ENCODE assay signal across 9 mouse cellular contexts in genomic region chr2:130838131-130838530, GRCm38 (mm10).
DNase-seq lines count a peak whose midpoint lies in the region; ATAC-seq and TF ChIP-seq lines count a peak whose summit lies in the region.
"Had no signal": no experiment of that assay in that cellular context is flagged by ENCODE, and none has a peak within 500 bp of the region (broad histone marks: within the 10 kb centered on the region; RNA-seq: fewer than 3 reads in every experiment).

No protein-coding gene starts in this region.

- DNase-seq in heart, adult 2 months: no peak
- DNase-seq in heart, postnatal 36 days: no peak
- DNase-seq in Muller cell, postnatal 12 days (ENCODE audit: inconsistent ontology term): peak; percentile 49
- DNase-seq in forebrain, embryonic 14.5 days (ENCODE audit: low spot score): no peak
- no peak for DNase-seq in urinary bladder, postnatal 4 days (ENCODE audit: low spot score in 2 of 2)
- DNase-seq in adrenal gland, postnatal 14 days: no peak
- DNase-seq in embryo, embryonic 10.5 days (ENCODE audit: low spot score): no peak
- DNase-seq: adrenal gland, postnatal 25 days had no signal

- no peaks in the 10 kb centered on the region for H3K27me3 ChIP-seq in heart, adult 2 months (ENCODE audit: control insufficient read depth, insufficient read depth, low read length)
- H3K27me3 ChIP-seq in forebrain, embryonic 14.5 days (replicated peaks; ENCODE audit: control insufficient read depth, insufficient read depth, low read length): no peaks in the 10 kb centered on the region
- no peaks in the 10 kb centered on the region for H3K27me3 ChIP-seq in limb, embryonic 15.5 days

- H3K4me1 ChIP-seq in heart, adult 2 months (ENCODE audit: control insufficient read depth, insufficient read depth, low read length): peaks cover 9% of the 10 kb centered on the region
- peaks cover 8% of the 10 kb centered on the region; the same call in 1 of the 2 replicates for H3K4me1 ChIP-seq in forebrain, embryonic 14.5 days (ENCODE audit: control insufficient read depth, insufficient read depth, low read length)
- peaks cover 17% of the 10 kb centered on the region; the same call in 1 of the 2 replicates for H3K4me1 ChIP-seq in limb, embryonic 15.5 days

- no peak for TF ChIP-seq POLR2A in heart, adult 2 months (IDR thresholded peaks at IDR 0.05; ENCODE audit: insufficient read depth, low read depth, low read length)

- peak overlapping the region; percentile 95; the same call in 1 of the 2 replicates for H3K4me3 ChIP-seq in heart, adult 2 months
- H3K4me3 ChIP-seq in forebrain, embryonic 14.5 days (ENCODE audit: low read depth, low read length): peak overlapping the region; percentile 80
- no peak overlapping the region for H3K4me3 ChIP-seq in limb, embryonic 15.5 days

- 14% methylated on average over 1 of the region's 1 CpGs for WGBS in heart, adult 2 months
- 86% methylated on average over 1 of the region's 1 CpGs for WGBS in forebrain, embryonic 14.5 days
- 82% methylated on average over 1 of the region's 1 CpGs for WGBS in limb, embryonic 15.5 days

- no peak for TF ChIP-seq EP300 in heart, adult 2 months (IDR thresholded peaks at IDR 0.05; ENCODE audit: insufficient read depth, low read depth, low read length)

- intact Hi-C loops in heart, adult 2 months (cut with DNase I): loop anchor here (10.0 kb wide), 1 partner anchor 337 kb away; no protein-coding TSS in a partner anchor
- intact Hi-C loops in heart, postnatal 36 days (cut with DNase I): loop anchor here (2.0 kb wide), 1 partner anchor 69 kb away; the partner anchor contains the start of genes 4930402H24Rik and Atrn

- no peak for ATAC-seq in forebrain, embryonic 14.5 days
- ATAC-seq in limb, embryonic 15.5 days (ENCODE audit: insufficient number of reproducible peaks, low FRiP score, low TSS enrichment, low read depth): no peak

- H3K27ac ChIP-seq in heart, adult 2 months: peak overlapping the region; percentile 93
- H3K27ac ChIP-seq in forebrain, embryonic 14.5 days (ENCODE audit: low read depth, low read length): no peak overlapping the region
- no peak overlapping the region for H3K27ac ChIP-seq in limb, embryonic 15.5 days

- peaks cover 6% of the 10 kb centered on the region; the same call in 1 of the 2 replicates for H3K79me2 ChIP-seq in heart, adult 2 months (replicated peaks; ENCODE audit: control insufficient read depth, insufficient read depth, low read length)

- TF ChIP-seq CTCF in heart, adult 2 months (IDR thresholded peaks at IDR 0.05): no peak

- peak overlapping the region; percentile 72 for H3K4me2 ChIP-seq in forebrain, embryonic 14.5 days (ENCODE audit: low read length)
- peak overlapping the region; percentile 60 for H3K4me2 ChIP-seq in limb, embryonic 15.5 days

- H3K36me3 ChIP-seq in heart, adult 2 months (ENCODE audit: control insufficient read depth, insufficient read depth, low read length): peaks cover 14% of the 10 kb centered on the region
- peaks cover 5% of the 10 kb centered on the region; the same call in 1 of the 2 replicates for H3K36me3 ChIP-seq in forebrain, embryonic 14.5 days (ENCODE audit: control insufficient read depth, insufficient read depth, low read length)
- H3K36me3 ChIP-seq in limb, embryonic 15.5 days: no peaks in the 10 kb centered on the region

- no peak overlapping the region for H3K9ac ChIP-seq in heart, adult 2 months (ENCODE audit: low read depth, low read length)
- peak overlapping the region; percentile 97; the same call in 1 of the 2 replicates for H3K9ac ChIP-seq in forebrain, embryonic 14.5 days (ENCODE audit: low read length)
- H3K9ac ChIP-seq in limb, embryonic 15.5 days: no peak overlapping the region

- H3K9me3 ChIP-seq in forebrain, embryonic 14.5 days (replicated peaks; ENCODE audit: control insufficient read depth, low read length): no peaks in the 10 kb centered on the region
- no peaks in the 10 kb centered on the region for H3K9me3 ChIP-seq in limb, embryonic 15.5 days
